Mouse (Mus musculus) MEL (cell line): ENCODE measurements around the gene Trim10.

ENCODE experiments used
- BHLHE40 ChIP-seq: IDR thresholded peaks from 2 replicates; pipeline ENCODE4 v1.6.1; 2012; ENCODE audit warnings: low read depth, mild to moderate bottlenecking, inconsistent platforms, low read length, improper control_type of control experiment, borderline replicate concordance
- CTCF ChIP-seq, 3 experiments: IDR thresholded peaks in 2 of 3; conservative IDR thresholded peaks in 1 of 3; 2 replicates each; pipeline ENCODE4 v1.5.1; 2011 to 2012; ENCODE audit warnings: low read length in 3 of 3, low read depth in 2 of 3, mild to moderate bottlenecking in 2 of 3, improper control_type of control experiment in 1 of 3, inconsistent platforms in 1 of 3, mixed read lengths in 1 of 3, moderate library complexity in 1 of 3; ENCODE audit not compliant: control insufficient read depth in 1 of 3, insufficient read depth in 1 of 3, poor library complexity in 1 of 3, severe bottlenecking in 1 of 3
- MAX ChIP-seq: IDR thresholded peaks from 2 replicates; pipeline ENCODE4 v1.6.1; 2011; ENCODE audit warnings: low read length, improper control_type of control experiment

DNA sequence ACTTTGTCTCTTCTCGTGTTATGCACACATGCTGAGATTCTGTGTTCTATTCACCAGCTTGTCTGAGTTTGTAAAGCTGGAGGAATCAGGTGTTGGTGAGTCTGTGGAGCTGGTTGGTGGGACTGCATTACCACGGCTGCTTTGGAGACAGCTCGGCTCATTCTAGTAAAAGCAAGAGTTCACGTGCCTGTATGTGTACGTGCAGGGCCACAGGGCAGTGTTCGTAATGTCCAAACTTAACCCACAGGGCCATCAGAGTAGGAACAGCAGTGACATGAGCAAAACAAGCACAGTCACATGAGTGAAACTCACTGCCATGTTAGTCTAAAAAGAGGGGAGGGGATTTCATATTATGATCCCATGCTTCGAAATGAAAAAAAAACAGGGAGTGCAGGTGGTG, 25.7 kb upstream of the Trim10 start:
- TF ChIP-seq BHLHE40 (no peak), CTCF (IDR thresholded peaks at IDR 0.05 in 2 of 3, conservative IDR thresholded peaks at IDR 0.05 in 1 of 3; ENCODE audit: control insufficient read depth in 1 of 3, insufficient read depth in 1 of 3, low read depth in 2 of 3, low read length in 3 of 3, poor library complexity in 1 of 3, severe bottlenecking in 1 of 3) (no peak), MAX (no peak)
